9 mouse cellular contexts compared by ENCODE assay signal in genomic region chrX:7764657-7765280, GRCm38 (mm10). TPM values are rescaled to one million over a fixed set of nuclear protein-coding genes. Genes with fewer than 3 reads are reported as not detected.
A peak's percentile ranks its signal among the peaks of the same experiment; 100 is the strongest.
DNase-seq lines count a peak whose midpoint lies in the region; ATAC-seq and TF ChIP-seq lines count a peak whose summit lies in the region.
"Had no signal": no experiment of that assay in that cellular context is flagged by ENCODE, and none has a peak within 500 bp of the region (broad histone marks: within the 10 kb centered on the region; RNA-seq: fewer than 3 reads in every experiment).

No protein-coding gene starts in this region.

- no peak for ATAC-seq in heart, embryonic 11.5 days (replicated peaks; ENCODE audit: insufficient number of reproducible peaks, low FRiP score, low TSS enrichment)
- no peak for ATAC-seq in heart, embryonic 16.5 days (replicated peaks; ENCODE audit: extremely low read depth, insufficient read depth, low FRiP score)
- ATAC-seq in liver, postnatal 0 days: no peak

- peak overlapping the region; percentile 73; the same call in 1 of the 2 replicates for H3K9ac ChIP-seq in heart, embryonic 11.5 days (ENCODE audit: low read depth, low read length)
- peak overlapping the region; percentile 75 for H3K9ac ChIP-seq in heart, embryonic 16.5 days (ENCODE audit: low read length)
- no peak overlapping the region for H3K9ac ChIP-seq in liver, postnatal 0 days (replicated peaks)

- peak overlapping the region; percentile 73 for H3K4me2 ChIP-seq in heart, embryonic 11.5 days
- peak overlapping the region; percentile 58 for H3K4me2 ChIP-seq in heart, embryonic 16.5 days (ENCODE audit: low read depth, low read length)
- peak overlapping the region; percentile 64 for H3K4me2 ChIP-seq in liver, postnatal 0 days (ENCODE audit: low read depth, low read length)

- no peaks in the 10 kb centered on the region for H3K27me3 ChIP-seq in heart, embryonic 11.5 days (ENCODE audit: control insufficient read depth, insufficient read depth, low read length)
- no peaks in the 10 kb centered on the region for H3K27me3 ChIP-seq in heart, embryonic 16.5 days (ENCODE audit: control insufficient read depth, insufficient read depth, low read length)
- H3K27me3 ChIP-seq in liver, postnatal 0 days (ENCODE audit: insufficient read depth, low read length): no peaks in the 10 kb centered on the region

- no peak for DNase-seq in heart, postnatal 14 days
- peak; percentile 95 for DNase-seq in ES-CJ7 (ENCODE audit: low read depth, low spot score)
- DNase-seq in liver, postnatal 0 days: no peak
- DNase-seq in urinary bladder, postnatal 36 days (ENCODE audit: low spot score in 2 of 2): no peak
- DNase-seq in left cerebral cortex, adult 11 months (ENCODE audit: low spot score): no peak
- no peak for DNase-seq in thymus, postnatal 14 days

- intact Hi-C loops in heart, postnatal 14 days (cut with DNase I): no loop called here

- no peaks in the 10 kb centered on the region for H3K9me3 ChIP-seq in heart, embryonic 11.5 days (replicated peaks; ENCODE audit: control insufficient read depth, low read length)
- no peaks in the 10 kb centered on the region for H3K9me3 ChIP-seq in heart, embryonic 16.5 days (replicated peaks; ENCODE audit: control insufficient read depth, low read length)
- H3K9me3 ChIP-seq in liver, postnatal 0 days (ENCODE audit: low read length): no peaks in the 10 kb centered on the region

- no peak overlapping the region for H3K27ac ChIP-seq in heart, embryonic 11.5 days (ENCODE audit: low read depth, low read length)
- H3K27ac ChIP-seq in heart, embryonic 16.5 days (ENCODE audit: low read length): peak overlapping the region; percentile 46; the same call in 1 of the 2 replicates
- H3K27ac ChIP-seq in liver, postnatal 0 days (ENCODE audit: low read depth): peak overlapping the region; percentile 39; the same call in 1 of the 2 replicates

- TF ChIP-seq CTCF in liver, postnatal 0 days (IDR thresholded peaks at IDR 0.05; ENCODE audit: low read depth): no peak

- H3K4me3 ChIP-seq in heart, embryonic 11.5 days (ENCODE audit: low read depth, low read length): peak overlapping the region; percentile 64
- H3K4me3 ChIP-seq in heart, embryonic 16.5 days (ENCODE audit: low read length): peak overlapping the region; percentile 66
- peak overlapping the region; percentile 62 for H3K4me3 ChIP-seq in liver, postnatal 0 days (ENCODE audit: low read depth, low read length)

- H3K36me3 ChIP-seq in heart, embryonic 11.5 days (ENCODE audit: control insufficient read depth, insufficient read depth, low read length): peaks cover 3% of the 10 kb centered on the region; the same call in 1 of the 2 replicates
- peaks cover 3% of the 10 kb centered on the region; the same call in 1 of the 2 replicates for H3K36me3 ChIP-seq in heart, embryonic 16.5 days (ENCODE audit: control insufficient read depth, insufficient read depth)
- peaks cover 18% of the 10 kb centered on the region for H3K36me3 ChIP-seq in liver, postnatal 0 days (replicated peaks; ENCODE audit: insufficient read depth, low read length)

- 17% methylated on average over 9 of the region's 9 CpGs for WGBS in heart, embryonic 11.5 days (ENCODE audit: insufficient replicate concordance)
- 22% methylated on average over 9 of the region's 9 CpGs for WGBS in heart, embryonic 16.5 days
- 39% methylated on average over 9 of the region's 9 CpGs for WGBS in liver, postnatal 0 days (ENCODE audit: insufficient replicate concordance)

- peaks cover 11% of the 10 kb centered on the region; the same call in 1 of the 2 replicates for H3K4me1 ChIP-seq in heart, embryonic 11.5 days (ENCODE audit: control insufficient read depth, insufficient read depth, low read length)
- peaks cover 11% of the 10 kb centered on the region for H3K4me1 ChIP-seq in heart, embryonic 16.5 days (ENCODE audit: control insufficient read depth, insufficient read depth, low read length)
- peaks cover 14% of the 10 kb centered on the region; the same call in 1 of the 2 replicates for H3K4me1 ChIP-seq in liver, postnatal 0 days (ENCODE audit: insufficient read depth)

- TF ChIP-seq EP300 in liver, postnatal 0 days (IDR thresholded peaks at IDR 0.05; ENCODE audit: low read depth): no peak

RNA-seq across cellular contexts. Expression of gene Tfe3, which starts 2.4 kb away (rescaled TPM):
- polyA plus RNA-seq in heart, embryonic 11.5 days (2014; fragmentation: Nextera tagmentation; extraction: Ambion mirVana): 12.1 and 15.0 TPM in 2 replicates
- total RNA-seq in heart, postnatal 14 days (2021): 10 to 100 TPM; 14.8 to 19.9 TPM
- polyA plus RNA-seq in heart, embryonic 16.5 days (2015; fragmentation: Nextera tagmentation; extraction: Ambion mirVana): 19.1 TPM in 2 replicates
- 9.6 and 10.3 TPM in 2 replicates for polyA plus RNA-seq in liver, postnatal 0 days (2015; fragmentation: Nextera tagmentation; extraction: Ambion mirVana)

RNA-seq across cellular contexts. Expression of gene Ccdc120, which starts 14.1 kb away (rescaled TPM):
- 5.2 and 8.5 TPM in 2 replicates for polyA plus RNA-seq in heart, embryonic 11.5 days (2014; fragmentation: Nextera tagmentation; extraction: Ambion mirVana)
- 1 to 10 TPM in 1 of 2 experiments, under 1 TPM in 1; 0.74 to 1.2 TPM for total RNA-seq in heart, postnatal 14 days (2021)
- 4.1 and 8.5 TPM in 2 replicates for polyA plus RNA-seq in heart, embryonic 16.5 days (2015; fragmentation: Nextera tagmentation; extraction: Ambion mirVana)
- polyA plus RNA-seq in liver, postnatal 0 days (2015; fragmentation: Nextera tagmentation; extraction: Ambion mirVana): 2.0 and 3.4 TPM in 2 replicates

RNA-seq across cellular contexts. Expression of gene Gripap1, which starts 24.8 kb away (rescaled TPM):
- 26.5 and 26.8 TPM in 2 replicates for polyA plus RNA-seq in heart, embryonic 11.5 days (2014; fragmentation: Nextera tagmentation; extraction: Ambion mirVana)
- total RNA-seq in heart, postnatal 14 days (2021): 10 to 100 TPM; 26.1 to 31.7 TPM
- 29.8 and 30.7 TPM in 2 replicates for polyA plus RNA-seq in heart, embryonic 16.5 days (2015; fragmentation: Nextera tagmentation; extraction: Ambion mirVana)
- 15.4 and 16.4 TPM in 2 replicates for polyA plus RNA-seq in liver, postnatal 0 days (2015; fragmentation: Nextera tagmentation; extraction: Ambion mirVana)

RNA-seq across cellular contexts. Expression of gene Praf2, which starts 36.5 kb away (rescaled TPM):
- 52.3 and 55.9 TPM in 2 replicates for polyA plus RNA-seq in heart, embryonic 11.5 days (2014; fragmentation: Nextera tagmentation; extraction: Ambion mirVana)
- total RNA-seq in heart, postnatal 14 days (2021): 1 to 10 TPM; 7.0 to 8.0 TPM
- polyA plus RNA-seq in heart, embryonic 16.5 days (2015; fragmentation: Nextera tagmentation; extraction: Ambion mirVana): 32.4 and 34.0 TPM in 2 replicates
- polyA plus RNA-seq in liver, postnatal 0 days (2015; fragmentation: Nextera tagmentation; extraction: Ambion mirVana): 1.9 and 2.1 TPM in 2 replicates

RNA-seq across cellular contexts. Expression of gene Gm45208, which starts 42.7 kb away (rescaled TPM):
- polyA plus RNA-seq in heart, embryonic 11.5 days (2014; fragmentation: Nextera tagmentation; extraction: Ambion mirVana): 0.34 TPM in 1 of 2 replicates, not detected in the other
- total RNA-seq in heart, postnatal 14 days (2021): not detected
- not detected in 2 replicates for polyA plus RNA-seq in heart, embryonic 16.5 days (2015; fragmentation: Nextera tagmentation; extraction: Ambion mirVana)
- polyA plus RNA-seq in liver, postnatal 0 days (2015; fragmentation: Nextera tagmentation; extraction: Ambion mirVana): not detected in 2 replicates
- total RNA-seq: common myeloid progenitor, adult 5-6 weeks had no signal
